Mouse (Mus musculus) limb, embryonic 14.5 days (tissue): ENCODE measurements around the gene Cab39l. TPM values are rescaled to one million over a fixed set of nuclear protein-coding genes. Genes with fewer than 3 reads are reported as not detected.

Source experiments
- ATAC-seq: fragments of 200-750 bp; cut with Nextera tagmentation; 2 replicates; pipeline ENCODE4 v1.8.0; 2017; ENCODE audit warnings: low read depth, moderate number of reproducible peaks, moderate TSS enrichment; ENCODE audit not compliant: low FRiP score
- DNase-seq: peaks from one replicate; pipeline ENCODE4 v3.0.0-alpha.2; 2015; ENCODE audit warnings: low spot score
- H3K27ac ChIP-seq: fragments of 300-500 bp; sonication (generic); replicated peaks from 2 replicates; pipeline ENCODE4 v1.5.1; 2014; ENCODE audit warnings: low read depth, mild to moderate bottlenecking, low read length, moderate library complexity, mixed read lengths
- H3K27me3 ChIP-seq: fragments of 300-500 bp; sonication (generic); 2 replicates; pipeline ENCODE4 v1.6.1; 2014; ENCODE audit warnings: low read length, mixed read lengths; ENCODE audit not compliant: control insufficient read depth, insufficient read depth
- H3K36me3 ChIP-seq: fragments of 300-500 bp; sonication (generic); 2 replicates; pipeline ENCODE4 v1.6.1; 2014; ENCODE audit warnings: mild to moderate bottlenecking, low read length, moderate library complexity, mixed read lengths; ENCODE audit not compliant: control insufficient read depth, insufficient read depth
- H3K4me1 ChIP-seq: fragments of 300-500 bp; sonication (generic); 2 replicates; pipeline ENCODE4 v1.6.1; 2014; ENCODE audit warnings: antibody characterized with exemption, low read length, mixed read lengths; ENCODE audit not compliant: control insufficient read depth, insufficient read depth
- H3K4me2 ChIP-seq: fragments of 300-500 bp; sonication (generic); replicated peaks from 2 replicates; pipeline ENCODE4 v1.6.1; 2014; ENCODE audit warnings: low read depth, mild to moderate bottlenecking, low read length, moderate library complexity; ENCODE audit not compliant: severe bottlenecking
- H3K4me3 ChIP-seq: fragments of 300-500 bp; sonication (generic); replicated peaks from 2 replicates; pipeline ENCODE4 v1.5.1; 2014; ENCODE audit warnings: low read length
- H3K9ac ChIP-seq: fragments of 300-500 bp; sonication (generic); 2 replicates; pipeline ENCODE4 v1.6.1; 2014; ENCODE audit warnings: mild to moderate bottlenecking, low read depth, low read length, moderate library complexity; ENCODE audit not compliant: severe bottlenecking
- H3K9me3 ChIP-seq: fragments of 300-500 bp; sonication (generic); 2 replicates; pipeline ENCODE4 v1.6.1; 2016; ENCODE audit warnings: low read length; ENCODE audit not compliant: control insufficient read depth
- POLR2A ChIP-seq: fragments of 200-500 bp; IDR thresholded peaks from 2 replicates; pipeline ENCODE4 v1.8.0; 2012; ENCODE audit warnings: inconsistent platforms, mild to moderate bottlenecking, moderate library complexity, borderline replicate concordance; ENCODE audit not compliant: insufficient read depth, insufficient read length; ENCODE audit errors: extremely low read depth
- WGBS: fragments of 180-500 bp; shearing (Covaris S2); extraction: QIAGEN DNeasy Blood & Tissue Kit; methylation state at CpG from one replicate; pipeline ENCODE4 v1.1.7; 2014; 5-methylcytosine and 5-hydroxymethylcytosine counted together
- polyA plus RNA-seq, 2 experiments: library from polyadenylated mRNA; depleted of rRNA in 1 of 2; stranded (reverse) in 1 of 2; unstranded in 1 of 2; fragments of >200 nt; fragmentation: Nextera tagmentation in 1 of 2; extraction: Ambion mirVana in 1 of 2; gene quantifications; 2 replicates each; pipeline versions ENCODE4 v1.2.1 to v1.2.3; 2012 to 2014

The Cab39l gene
- polyA plus RNA-seq, 2 experiments = 17.4 to 40.3 TPM

DNA sequence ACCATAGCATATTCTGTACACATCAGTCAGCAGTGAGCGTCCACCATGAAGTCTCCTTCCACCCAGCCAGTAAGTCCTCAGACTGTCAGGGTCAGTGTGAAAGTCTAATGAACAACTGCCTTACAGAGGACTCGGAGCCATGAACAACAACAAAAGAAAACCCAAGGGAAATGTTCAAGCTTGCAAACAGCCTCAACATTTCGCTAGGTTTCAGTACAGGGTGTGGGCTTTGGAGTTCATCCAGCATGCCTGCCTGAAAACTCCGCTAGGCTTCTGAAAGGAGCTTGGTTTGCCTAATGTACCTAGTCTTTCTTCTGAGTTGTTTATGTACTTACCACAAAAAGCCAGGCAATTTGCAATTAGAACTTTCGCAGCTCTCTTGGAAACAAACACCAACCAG is 103.2 kb downstream of the Cab39l start:
- 58% methylated on average over 5 of the region's 5 CpGs for WGBS
- ATAC-seq = no peak

DNA sequence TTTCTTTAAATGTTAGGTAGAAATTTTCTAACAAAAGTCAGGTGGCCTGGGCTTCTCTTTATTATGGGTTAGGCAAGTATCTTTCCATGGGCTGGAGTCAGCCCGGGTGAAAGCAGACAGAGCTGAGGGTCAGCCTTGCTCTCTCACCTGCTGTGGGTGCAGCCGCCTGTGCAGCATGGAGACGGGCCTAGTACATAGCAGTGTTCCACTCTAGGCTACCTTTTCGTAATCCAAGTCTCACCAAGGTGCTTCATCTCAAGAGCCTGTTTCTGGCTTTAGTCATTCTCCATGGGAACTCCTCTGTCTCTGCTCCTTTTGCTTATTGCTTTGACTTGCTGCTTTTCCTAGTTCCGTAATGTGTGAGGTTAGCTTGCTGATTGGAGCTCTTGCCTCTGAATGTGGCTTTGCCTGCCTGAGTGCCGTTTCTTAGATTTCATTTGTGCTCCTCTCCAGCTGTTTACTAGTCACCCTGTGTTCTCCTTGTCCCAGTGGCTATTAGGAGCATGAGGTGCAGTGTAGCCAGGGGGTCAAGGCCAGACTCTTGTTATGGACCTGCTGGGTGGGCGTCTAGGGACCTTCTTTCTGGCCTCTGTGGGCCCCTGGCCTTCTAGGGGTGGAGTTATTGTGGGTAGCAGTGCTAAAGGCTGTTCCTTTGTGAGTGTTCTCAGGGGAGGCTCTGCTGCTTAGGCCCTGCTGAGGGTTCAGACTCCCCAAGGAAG is 105.5 kb downstream of the Cab39l start:
- H3K4me1 ChIP-seq = peaks cover 8% of the 10 kb centered on the region; the same call in 1 of the 2 replicates
- TF ChIP-seq POLR2A = no peak
- no peak overlapping the region for H3K4me2 ChIP-seq
- 76% methylated on average over 7 of the region's 7 CpGs for WGBS
- H3K27me3 ChIP-seq = no peaks in the 10 kb centered on the region
- no peak overlapping the region for H3K4me3 ChIP-seq
- no peaks in the 10 kb centered on the region for H3K9me3 ChIP-seq
- ATAC-seq (no peak), DNase-seq (no peak)
- no peak overlapping the region for H3K9ac ChIP-seq
- no peaks in the 10 kb centered on the region for H3K36me3 ChIP-seq
- H3K27ac ChIP-seq = no peak overlapping the region

More for the DNA sequence above, 103.2 kb downstream of the Cab39l start:
- no peaks in the 10 kb centered on the region for H3K36me3 ChIP-seq
- no peak for TF ChIP-seq POLR2A
- no peak overlapping the region for H3K4me2 ChIP-seq
- H3K27ac ChIP-seq = no peak overlapping the region
- H3K4me3 ChIP-seq = no peak overlapping the region
- no peak for DNase-seq
- H3K9ac ChIP-seq = no peak overlapping the region
- H3K9me3 ChIP-seq = no peaks in the 10 kb centered on the region
- no peaks in the 10 kb centered on the region for H3K27me3 ChIP-seq
- H3K4me1 ChIP-seq = peaks cover 5% of the 10 kb centered on the region; the same call in 1 of the 2 replicates

DNA sequence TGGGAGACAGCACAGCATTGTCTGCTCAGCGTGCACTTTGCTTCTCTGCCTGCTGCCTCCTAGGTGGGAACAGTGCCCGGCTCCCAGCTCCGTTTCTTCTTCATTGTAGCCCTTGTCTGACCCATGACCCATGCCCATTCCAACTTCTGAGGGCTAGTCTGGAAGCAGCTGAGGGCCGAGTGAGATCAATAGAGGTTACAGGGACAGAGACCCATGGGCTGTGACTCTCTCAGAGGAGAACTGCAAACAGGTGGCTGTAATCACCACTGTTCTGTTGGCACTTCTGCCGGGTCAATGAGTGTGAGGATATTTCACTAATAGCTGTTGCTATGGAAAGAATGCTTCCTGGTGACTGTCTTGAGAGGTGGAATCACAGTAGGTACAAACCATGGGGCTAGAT is 106.8 kb downstream of the Cab39l start:
- DNase-seq = no peak
- Histone ChIP-seq H3K36me3 (no peaks in the 10 kb centered on the region), H3K9ac (no peak overlapping the region), H3K4me2 (no peak overlapping the region), H3K4me3 (no peak overlapping the region), H3K27ac (no peak overlapping the region), H3K9me3 (no peaks in the 10 kb centered on the region), H3K27me3 (no peaks in the 10 kb centered on the region), H3K4me1 (peaks cover 8% of the 10 kb centered on the region; the same call in 1 of the 2 replicates)
- TF ChIP-seq POLR2A = no peak
- no peak for ATAC-seq
- 79% methylated on average over 5 of the region's 5 CpGs for WGBS

DNA sequence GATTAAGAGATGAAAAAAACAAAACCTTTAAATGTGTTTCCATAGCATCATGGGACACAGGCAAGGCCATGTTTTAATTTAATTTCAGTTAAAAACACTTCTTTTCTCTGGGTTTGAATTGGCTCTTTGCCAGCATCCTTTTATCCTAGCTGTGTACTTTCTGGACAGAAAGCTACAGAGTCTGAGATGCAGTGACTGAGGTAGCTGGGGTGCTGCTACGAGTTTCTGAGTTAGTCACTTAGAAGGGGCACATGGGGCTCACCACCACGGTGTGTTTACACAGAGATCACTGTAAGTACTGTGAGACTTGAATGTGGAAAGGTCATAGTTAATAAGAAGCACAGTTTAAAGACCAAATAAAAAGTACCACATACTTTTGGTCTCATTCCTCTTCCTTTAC is 107.8 kb downstream of the Cab39l start:
- H3K9ac ChIP-seq = no peak overlapping the region
- no peak for TF ChIP-seq POLR2A
- H3K4me3 ChIP-seq = no peak overlapping the region
- H3K27me3 ChIP-seq = no peaks in the 10 kb centered on the region
- H3K27ac ChIP-seq = no peak overlapping the region
- H3K36me3 ChIP-seq = no peaks in the 10 kb centered on the region
- H3K4me2 ChIP-seq = no peak overlapping the region
- DNase-seq (no peak), ATAC-seq (no peak)
- no peaks in the 10 kb centered on the region for H3K9me3 ChIP-seq
- 53% methylated on average over 2 of the region's 2 CpGs for WGBS
- H3K4me1 ChIP-seq = peaks cover 8% of the 10 kb centered on the region; the same call in 1 of the 2 replicates

DNA sequence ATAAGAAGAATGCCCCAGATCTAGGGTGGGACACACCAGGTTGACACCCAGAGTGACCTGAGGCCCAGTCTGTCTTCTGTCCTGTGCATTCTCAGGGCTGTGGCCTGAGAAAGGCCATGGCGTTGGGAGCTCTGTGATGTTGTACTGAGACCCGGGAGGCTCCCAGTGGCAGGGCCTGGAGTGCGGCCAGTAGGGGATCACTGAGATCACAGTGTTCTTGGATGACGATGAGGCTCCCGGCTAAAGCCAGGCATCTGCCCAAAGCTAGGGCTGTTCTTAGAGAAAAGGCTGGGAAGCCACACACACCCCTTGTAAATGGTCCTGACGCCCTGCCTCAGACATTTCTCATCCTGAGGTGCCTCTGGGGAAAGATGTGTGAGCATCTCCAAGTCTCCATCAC is 108.3 kb downstream of the Cab39l start:
- ATAC-seq (no peak), DNase-seq (no peak)
- Histone ChIP-seq H3K4me1 (peaks cover 8% of the 10 kb centered on the region; the same call in 1 of the 2 replicates), H3K27me3 (no peaks in the 10 kb centered on the region), H3K4me3 (no peak overlapping the region), H3K36me3 (no peaks in the 10 kb centered on the region), H3K9ac (no peak overlapping the region), H3K4me2 (no peak overlapping the region), H3K9me3 (no peaks in the 10 kb centered on the region), H3K27ac (0 out of 2 replicates have a peak overlapping the region, but pooled peaks have one; percentile 22)
- no peak for TF ChIP-seq POLR2A
- 72% methylated on average over 6 of the region's 6 CpGs for WGBS
